Mouse (Mus musculus) bone marrow, adult 2 months (tissue): ENCODE results near the gene Pmm1.

ENCODE experiments used
- CTCF ChIP-seq: fragments of 200-500 bp; IDR thresholded peaks from 2 replicates; pipeline ENCODE4 v1.5.1; 2011; ENCODE audit warnings: low read length, control low read depth; ENCODE audit not compliant: control insufficient read depth, insufficient read depth
- POLR2A ChIP-seq: fragments of 200-500 bp; IDR thresholded peaks from 2 replicates; pipeline ENCODE4 v1.6.1; 2011; ENCODE audit warnings: low read depth, mild to moderate bottlenecking, control low read depth, low read length, borderline replicate concordance; ENCODE audit not compliant: control insufficient read depth

DNA sequence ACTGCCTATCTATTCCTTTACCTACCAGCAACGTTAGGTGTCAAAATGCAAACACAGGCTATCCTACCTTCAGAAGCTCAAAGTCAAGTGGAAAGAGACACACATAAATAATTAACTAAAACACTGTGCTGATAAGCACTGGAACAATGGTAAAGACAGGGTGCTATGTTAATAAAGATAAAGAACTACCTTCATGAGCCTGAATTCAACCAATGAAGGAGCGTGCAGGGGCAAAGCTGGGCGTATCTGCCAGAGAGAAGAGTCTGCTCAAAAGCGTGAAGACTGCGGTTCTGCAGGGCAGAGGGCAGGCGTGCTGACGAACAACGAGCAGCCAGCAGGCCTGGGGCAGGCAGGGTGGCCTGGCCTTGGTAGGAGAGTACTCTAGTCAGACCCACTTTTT is 43.5 kb upstream of the Pmm1 start:
- TF ChIP-seq POLR2A, result no peak
- TF ChIP-seq CTCF, result no peak
